Mouse (Mus musculus) cerebellum, postnatal 25 days (tissue): ENCODE measurements around the gene Orc3.

ENCODE experiments used
- DNase-seq, 2 experiments: peaks; one replicate each; pipeline ENCODE4 v3.0.0; 2021; ENCODE audit warnings: mixed read lengths in 2 of 2

Gene Orc3

DNA sequence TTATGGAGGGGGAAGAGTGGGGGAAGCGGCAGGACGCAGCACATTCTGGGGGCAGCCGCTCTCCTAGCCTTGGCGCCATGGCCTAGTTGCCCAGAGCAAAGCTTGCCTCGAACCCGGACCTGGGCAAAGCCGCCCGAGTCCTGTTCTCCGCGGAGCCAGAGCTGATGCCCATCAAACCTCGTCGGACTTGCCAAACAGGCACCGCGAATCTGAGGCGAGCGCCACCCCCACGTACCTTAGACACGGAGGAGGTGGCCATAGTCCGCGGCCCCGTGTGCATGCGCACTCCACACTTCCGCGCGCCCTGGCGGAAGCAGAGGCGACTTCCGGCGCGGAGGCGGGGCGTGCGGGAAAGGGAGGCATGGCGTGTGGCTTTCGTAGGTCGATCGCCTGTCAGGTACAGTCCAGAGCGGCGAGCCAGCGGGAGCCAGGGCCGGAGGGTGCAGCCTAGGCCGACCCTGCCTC, at the start of gene Orc3, which contains the start of gene Rars2:
Gene Orc3 (minus strand): TSS at position 315 of the 465 bp plus-strand sequence.
Gene Rars2 (plus strand): TSS at position 328 of the 465 bp plus-strand sequence.
- peak; percentile 95 to 97 for DNase-seq

DNA sequence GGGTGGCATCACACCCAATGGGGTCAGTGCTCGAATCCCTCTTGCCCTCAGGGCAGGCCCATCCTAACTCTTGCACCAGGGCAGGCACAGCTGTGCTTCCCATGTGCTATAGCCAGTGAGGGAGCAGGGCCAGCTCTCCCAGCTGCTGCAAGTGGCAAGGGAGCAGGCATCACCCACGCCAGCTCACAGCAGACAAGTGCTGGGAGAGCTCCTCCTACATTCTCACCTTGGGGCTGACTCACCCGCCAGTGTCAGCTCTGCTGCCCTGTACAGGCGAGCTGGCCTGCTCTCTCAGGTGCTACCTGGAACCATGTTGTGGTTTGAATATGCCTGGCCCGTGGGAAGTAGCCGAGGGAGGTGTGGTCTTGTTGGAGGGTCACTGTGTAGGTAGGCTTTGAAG, 47.2 kb upstream of the Orc3 start:
- no peak for DNase-seq

DNA sequence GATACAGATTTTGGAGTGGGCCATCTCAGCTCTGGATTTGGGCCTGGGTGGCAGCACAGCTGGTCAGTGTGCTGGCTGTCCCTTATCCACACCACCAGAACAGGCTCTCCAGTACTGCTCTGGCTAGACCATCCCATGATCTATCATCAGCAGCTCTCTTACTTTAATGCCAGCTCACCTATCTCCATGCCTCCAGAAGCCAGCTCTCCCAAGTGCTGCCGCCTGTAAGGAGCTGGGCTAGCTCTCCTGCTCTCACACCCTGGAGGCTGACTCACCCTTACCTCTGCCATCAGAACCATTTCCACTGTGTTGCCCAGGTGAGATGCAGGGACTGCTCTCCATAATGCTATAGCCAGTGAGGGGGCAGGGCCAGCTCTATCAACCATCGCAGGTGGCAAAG, 46.8 kb upstream of the Orc3 start:
- no peak for DNase-seq

DNA sequence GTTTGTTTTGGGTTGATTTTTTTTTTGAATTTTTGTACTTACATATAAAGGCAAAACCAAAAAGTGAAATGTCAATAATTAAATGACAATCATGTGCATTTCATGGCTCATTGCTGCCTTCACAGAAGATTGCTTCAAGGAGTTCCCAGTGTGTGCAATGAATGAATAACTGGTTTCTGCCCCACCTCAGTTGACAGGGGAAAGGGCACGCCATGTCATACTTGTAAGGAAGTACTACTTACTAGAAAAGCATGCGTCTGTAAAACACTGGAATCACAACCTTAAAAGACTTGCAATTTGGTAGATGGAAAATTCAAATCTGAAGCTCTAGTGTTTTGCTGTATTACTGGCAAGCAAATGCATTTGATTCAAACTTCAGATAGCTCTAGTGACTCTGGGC, 44.3 kb upstream of the Orc3 start:
- DNase-seq = no peak

DNA sequence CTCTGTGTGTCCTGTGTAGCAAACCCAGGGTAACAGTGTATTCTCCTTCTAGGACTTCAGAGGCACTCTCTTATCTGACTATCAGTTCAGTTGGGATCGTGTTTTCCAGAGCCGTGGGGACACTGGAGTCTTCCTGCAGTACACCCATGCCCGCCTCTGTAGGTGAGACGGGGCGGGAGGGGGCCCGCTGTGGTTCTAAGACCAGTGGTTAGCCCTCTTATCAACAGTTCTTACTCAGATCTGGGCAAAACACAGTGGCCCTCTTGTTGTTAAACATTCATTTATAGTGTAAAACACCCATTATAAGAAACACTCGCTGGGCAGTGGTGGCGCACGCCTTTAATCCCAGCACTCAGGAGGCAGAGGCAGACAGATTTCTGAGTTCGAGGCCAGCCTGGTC, 41.4 kb upstream of the Orc3 start:
- DNase-seq = no peak

DNA sequence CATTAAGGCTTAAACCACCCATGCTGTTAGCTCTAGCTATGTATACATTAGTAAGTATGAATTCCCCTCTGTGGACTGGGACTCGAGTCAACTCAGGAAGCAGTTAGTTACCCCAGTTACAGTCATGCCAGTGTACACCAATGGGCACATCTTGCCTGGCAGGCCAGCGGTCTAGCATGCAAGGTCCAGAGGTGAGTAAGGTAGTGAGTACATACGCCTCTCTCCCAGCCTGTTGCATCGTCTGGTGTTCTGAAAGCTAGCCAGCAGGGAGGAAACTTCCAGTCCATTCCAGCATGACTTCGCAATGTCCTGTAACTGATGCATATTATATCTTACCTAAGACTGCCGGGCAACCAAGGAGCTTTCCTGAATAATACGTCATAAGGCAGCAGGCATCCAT, 38.4 kb upstream of the Orc3 start:
- no peak for DNase-seq

DNA sequence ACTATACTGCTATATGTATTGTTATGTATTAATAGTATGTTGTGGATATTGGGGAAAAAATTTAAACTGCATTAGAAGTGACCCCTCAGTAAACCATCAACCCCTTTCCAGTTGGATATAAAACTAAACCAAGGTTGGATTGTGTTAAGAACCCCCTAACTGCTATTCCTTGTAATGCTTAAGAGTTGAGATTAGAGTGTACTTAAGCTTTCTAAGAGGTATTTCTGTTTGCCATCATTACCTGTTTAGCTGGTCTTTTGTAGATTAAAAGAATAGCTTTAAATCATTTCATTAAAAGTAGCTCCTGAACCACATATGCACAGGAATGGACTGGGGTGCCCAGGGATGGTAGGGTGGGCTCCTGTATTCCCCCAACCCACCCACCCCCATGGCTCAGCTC, 30.0 kb upstream of the Orc3 start:
- DNase-seq = no peak

DNA sequence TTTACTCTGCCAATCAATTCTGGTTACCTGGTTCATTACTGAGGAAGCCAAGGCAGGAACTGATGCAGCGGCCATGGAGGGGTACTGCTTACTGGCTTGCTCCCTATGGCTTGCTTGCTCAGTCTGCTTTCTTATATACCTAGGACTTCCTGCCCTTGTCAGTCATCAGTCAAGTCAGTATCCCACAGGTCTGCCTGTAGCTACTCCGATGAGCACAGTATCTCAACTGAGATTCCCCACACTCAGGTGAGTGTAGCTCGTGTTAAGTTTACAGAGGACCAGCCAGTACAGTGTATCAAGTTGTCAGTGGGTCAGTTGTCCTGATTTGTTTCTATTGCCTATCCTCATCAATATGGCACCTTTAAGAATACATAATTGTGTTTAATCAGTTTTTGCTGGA, 26.0 kb upstream of the Orc3 start:
- no peak for DNase-seq

DNA sequence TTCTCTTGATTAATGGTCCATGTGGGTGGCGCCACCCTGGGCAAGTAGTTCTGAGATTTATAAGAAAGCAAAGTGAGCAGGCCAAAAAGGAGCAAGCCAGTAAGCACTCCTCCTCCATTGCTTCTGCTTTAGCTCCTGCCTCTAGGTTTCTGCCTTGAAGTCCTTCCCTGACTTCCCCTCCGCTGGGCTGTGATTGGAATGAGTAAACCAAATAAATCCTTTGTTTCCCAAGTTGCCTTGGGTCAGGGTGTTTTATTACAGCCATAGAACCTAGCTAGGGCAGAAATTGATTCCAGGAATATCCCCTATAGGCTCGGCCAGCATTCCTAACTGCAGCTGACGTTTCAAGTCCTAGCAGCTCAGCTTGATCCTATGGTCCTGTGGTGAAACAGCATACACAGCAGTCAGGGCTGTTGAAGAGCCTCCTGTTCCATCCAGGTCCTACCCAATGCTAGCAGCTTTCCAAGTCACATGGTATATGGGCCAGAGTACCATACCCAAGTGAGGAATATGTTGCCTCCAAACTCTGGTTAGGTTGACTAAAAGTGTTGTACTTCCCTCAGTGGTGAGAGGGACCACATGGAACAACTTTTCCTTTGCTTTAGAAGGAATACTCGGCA, 25.1 kb upstream of the Orc3 start:
- DNase-seq = no peak

DNA sequence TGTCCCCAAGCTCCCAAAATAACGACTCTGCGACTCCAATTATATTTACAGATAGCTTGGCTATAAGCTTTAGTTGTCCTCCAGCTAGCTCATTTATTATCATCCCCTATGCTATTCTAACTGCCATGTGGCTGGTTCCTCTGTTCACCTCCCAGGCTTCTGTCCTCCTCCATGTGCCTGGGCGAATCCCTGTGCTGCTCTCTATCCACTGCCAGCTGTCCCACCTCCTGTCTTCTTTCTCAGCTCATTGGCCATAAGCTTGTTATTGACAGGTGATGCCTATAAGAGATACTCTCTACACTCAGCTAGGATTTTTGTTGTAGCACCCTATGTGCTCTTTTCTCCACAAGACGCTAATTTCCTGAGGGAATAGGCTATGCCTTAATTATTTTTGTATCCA, 23.1 kb upstream of the Orc3 start:
- DNase-seq = no peak

DNA sequence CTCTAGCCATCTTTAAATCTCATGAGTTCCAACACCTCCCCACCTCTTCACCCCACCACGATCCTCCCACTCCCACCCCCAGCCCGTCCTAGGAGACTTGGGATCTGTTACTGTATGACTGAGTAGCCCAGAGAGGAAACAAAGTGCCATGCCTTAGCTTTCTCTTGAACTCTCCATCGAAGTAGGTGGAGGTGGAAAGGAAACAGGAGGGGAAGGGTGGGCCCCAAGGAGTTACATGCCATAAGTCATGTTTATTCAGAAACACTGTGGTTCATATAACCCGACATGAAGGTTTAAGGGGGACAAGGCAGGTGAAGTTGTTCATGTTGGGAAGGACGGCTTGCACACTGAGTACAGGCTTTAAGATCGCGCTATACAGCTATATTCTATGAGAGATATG, 22.6 kb upstream of the Orc3 start:
- no peak for DNase-seq

DNA sequence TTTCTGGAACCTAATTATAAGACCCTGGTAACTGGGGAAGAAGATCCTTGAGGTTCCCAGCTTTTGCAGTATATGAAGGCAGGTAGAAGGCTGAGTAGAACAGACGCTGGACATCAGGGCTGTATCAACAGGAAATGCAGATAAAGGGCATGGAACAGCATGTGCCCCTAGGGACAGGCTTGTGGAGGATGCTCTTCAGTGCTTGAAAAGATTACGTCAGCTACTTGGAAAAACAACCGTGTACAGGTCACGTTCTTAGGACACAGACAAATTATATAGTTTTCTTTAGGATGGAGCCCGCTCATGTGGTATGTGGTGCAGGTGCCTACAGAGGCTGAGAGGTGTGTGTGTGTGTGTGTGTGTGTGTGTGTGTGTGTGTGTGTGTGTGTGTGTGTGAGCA, 21.3 kb upstream of the Orc3 start:
- no peak for DNase-seq

DNA sequence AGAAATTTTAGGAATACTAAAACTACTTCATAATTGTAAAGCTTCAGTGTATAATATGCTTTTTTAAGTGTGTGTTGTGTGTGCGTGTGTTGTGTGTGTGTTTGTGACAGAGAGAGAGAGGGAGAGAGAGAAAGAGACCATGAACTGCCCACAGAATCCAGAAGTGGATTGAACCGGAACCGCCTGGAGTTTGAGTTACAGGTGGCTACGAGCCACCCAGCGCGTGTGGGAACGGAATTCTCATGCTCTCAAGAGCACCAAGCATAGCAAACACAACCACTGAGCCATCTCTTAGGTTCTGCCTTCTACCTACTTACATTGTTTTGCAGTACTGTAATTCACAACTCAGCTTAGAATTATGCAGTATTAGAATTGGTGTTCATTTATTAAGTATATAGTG, 19.4 kb upstream of the Orc3 start:
- DNase-seq = no peak

DNA sequence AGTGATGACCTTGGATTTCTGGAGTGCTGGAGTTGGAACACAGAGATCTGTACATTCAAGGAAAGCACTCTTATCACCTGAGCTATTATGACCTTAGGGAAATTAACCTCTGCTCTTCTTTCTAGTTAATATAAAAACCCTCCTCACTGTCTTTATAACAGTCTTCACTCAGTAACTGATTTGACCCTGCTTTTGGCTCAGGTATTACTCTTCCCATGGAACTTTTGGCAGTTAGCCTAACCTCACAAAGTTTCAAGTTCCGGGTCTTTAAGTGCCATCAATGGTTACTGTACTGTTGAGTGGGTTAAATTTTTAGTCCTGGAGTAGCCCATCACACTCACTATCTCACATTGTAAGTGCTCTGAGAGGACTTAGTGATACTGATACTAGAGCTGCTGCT, 15.2 kb upstream of the Orc3 start:
- DNase-seq = no peak

DNA sequence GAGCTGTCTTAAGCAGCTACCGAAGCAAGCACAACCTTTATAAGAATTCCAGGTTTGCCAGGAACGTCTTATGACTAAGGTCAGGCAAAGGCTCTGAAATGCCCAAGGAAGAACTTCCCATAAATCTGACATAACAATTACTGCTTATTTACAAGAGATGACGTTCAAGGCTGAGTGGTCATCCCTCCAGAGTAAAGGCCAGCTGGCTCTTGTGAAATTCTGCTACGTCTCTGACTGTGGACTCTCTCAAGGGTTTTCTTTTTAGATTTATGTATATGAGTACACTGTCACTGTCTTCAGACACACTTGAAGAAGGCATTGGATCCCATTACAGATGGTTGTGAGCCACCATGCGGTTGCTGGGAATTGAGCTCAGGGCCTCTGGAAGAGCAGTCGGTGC, 11.7 kb upstream of the Orc3 start:
- no peak for DNase-seq

DNA sequence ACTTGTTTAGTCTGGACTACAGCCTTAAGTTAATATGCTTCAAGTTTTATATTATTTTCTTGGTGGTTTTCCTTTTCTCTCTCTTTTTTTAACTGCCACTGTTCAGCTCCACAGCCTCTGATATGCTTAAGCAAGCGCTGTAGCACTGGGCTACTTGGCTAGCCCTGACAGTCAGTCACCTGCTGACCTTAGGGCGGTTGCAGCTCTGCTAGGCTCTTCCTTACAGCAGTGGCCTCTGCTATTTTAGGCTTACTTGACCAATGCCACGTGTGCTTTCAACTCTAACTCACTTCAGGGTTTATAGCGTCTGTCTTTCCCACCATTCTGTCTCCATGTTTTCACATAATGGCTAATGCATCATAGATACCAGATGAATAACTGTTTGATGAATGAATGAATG, 10.8 kb upstream of the Orc3 start:
- DNase-seq = no peak

DNA sequence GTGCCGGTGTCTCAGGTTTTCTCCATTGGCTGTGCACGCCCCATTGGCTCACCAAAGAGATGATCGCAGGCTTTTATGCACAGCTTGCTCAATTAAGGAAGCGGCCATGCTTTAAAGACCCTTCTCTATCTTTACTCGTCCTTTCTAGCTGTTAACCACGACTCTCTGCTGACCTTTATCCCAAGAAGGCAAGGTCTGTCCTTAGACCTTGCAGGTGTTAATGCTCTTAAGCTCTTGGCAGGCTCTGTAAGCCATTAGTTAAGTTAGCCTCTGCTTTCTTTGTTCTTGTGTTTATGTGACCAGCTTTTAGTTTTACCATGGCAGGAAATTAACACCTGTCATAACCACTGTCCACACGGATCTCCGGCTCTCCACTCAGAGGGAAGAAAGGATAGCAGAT, 1.4 kb upstream of the Orc3 start:
- no peak for DNase-seq

DNA sequence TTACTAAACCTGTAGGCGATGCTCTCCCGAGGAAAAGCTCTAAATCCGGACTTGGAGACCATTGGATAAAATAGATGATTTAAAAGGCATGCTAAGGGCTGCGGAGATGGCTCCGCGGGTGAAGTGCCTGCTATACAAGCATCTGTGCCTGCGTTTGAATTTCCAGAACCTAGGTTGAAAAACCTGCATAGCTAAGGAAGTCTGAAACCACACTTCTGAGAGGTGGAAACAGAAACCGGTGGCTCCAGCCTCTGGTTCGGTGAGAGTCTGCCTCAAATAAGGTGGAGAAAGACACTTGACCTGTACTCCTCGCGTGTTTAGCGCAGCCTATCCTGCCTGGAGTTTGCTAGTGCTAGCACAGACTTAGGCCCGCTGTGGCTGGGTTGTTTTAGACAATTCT, 559 bp upstream of the Orc3 start:
- peak; percentile 50 to 54 for DNase-seq

DNA sequence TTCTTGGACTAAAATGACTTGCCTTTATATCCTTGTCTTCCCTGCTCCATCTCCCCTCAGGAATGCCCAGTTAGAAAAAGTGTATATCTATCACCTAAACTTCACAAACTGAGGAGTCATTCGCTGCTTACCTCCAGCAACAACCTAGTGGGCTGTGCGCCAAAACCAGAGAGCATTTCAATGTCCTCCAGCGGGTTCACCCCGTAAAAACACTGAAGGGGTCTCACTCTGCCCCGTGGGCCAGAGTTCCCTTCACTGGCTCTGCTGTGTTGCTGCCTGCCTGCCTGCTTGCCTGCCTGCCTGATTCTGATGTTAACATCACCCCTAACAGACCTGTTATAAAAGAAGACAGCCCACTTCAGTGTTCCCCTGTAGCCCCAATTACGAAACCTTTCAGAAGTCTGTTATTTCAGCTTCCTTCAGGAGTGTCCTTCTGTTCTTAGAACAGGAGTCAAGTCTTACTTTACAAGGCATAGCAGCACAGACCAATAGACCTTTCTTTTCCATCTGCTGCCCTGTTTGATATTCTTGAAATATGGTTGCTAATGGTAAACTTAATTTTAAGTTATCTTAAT, 1.1 kb downstream of the Orc3 start:
- DNase-seq = peak; percentile 23 to 56

DNA sequence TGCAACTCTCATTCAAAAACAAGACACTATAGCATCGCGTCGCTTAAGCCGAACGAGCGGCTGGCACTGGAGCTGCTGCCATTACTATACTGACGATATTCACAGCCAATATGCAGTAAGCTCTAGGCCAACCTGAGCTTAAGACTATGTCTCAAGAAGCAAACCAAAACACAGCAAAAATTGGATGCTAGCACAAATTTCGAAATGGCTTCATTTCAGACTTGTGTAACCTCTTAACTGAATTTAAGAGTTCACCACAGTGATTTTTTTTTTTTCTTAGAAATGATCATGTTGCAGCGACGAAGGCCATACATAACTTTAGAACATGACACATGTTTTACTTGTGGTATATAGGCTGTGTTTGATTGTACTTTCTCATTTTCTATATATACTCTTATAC, 8.1 kb downstream of the Orc3 start:
- no peak for DNase-seq

DNA sequence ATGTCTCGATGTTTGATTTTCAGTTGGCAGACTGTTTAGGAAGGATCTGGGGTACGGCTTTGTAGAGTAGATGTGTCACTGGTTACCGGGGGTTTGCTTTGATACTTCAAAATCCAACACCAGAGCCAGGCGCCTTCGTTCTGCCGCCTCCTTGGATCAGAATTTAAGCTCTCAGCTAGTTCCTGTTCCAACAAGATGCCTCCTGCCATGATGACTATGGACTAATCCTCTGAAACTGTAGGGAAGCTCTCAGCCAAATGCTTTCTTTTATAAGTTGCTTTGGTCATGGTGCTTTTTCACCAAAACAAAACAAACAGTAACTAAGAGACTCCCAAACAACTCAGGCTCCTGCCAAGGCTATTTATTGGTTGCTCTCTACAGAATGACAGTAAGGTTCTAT, 11.6 kb downstream of the Orc3 start:
- DNase-seq = no peak

DNA sequence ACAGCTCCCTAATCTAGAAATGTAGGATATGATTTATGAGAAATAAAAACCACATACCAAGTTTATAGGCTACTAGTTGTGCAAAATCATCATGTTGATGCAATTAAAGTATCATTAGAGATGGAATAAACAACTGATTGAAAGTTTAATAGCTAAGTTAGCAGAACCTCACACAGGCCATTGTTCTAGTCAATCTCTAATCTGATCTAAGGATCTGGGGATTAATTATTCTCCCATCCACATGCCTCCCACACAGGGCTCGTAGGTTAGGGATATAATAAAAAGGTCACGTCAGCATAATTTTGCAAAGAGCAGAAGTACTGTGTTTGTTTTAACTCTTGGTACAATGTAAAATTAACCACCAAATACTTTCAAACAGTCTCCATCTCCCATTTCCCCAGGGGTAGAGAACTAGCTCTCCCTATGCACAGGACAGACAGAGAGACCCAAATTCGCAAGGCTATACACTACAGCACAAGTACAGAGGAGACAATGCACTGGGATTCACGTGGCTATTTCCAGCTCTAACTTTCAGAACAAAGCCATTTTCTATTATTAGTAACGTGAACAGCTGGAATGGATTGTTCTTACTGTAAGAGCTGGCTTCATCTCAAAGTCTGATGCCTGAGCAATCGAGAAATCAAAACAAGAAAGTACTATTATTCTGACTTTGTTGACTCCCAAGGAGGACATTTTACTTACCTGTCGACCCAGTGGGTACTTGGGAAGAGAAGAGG, 29.7 kb downstream of the Orc3 start:
- DNase-seq = no peak

DNA sequence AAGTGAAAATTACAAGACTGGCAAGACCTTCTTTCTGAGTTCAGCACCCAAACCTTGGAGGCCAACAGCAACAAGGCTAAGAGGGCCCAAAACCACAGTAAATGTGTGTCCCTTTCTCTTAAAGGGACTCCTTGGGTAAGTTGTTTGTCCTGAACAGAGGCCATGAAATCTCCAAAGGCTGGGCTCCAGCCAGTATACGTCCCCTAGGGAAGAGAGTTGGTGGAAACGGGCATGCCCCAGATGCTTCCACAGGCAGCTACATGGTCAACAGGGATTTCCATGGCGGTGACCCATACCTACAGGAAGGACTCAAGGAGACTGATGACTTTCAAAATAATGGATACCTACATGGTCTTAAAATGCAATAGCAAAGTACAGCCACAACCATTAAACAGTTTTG, 31.3 kb downstream of the Orc3 start:
- DNase-seq = no peak

DNA sequence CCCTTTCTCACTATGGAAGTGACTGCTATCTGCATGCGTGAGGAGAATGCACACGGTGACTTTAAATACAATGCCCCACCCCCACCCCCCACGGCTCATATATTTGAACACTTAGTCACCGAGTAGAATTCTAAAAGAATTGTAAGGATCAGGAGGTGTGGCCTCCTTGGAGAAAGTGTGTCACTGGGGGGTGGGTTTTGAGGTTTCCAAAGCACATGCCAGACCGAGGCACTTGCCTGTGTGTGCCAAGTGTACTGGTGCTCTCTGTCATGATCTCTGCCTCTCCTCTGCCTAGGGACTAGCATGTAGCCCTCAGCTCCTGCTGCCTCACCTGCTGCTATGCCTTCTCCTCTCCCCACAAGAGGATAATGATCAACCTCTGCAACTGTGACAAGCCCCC, 32.3 kb downstream of the Orc3 start:
- DNase-seq = no peak

DNA sequence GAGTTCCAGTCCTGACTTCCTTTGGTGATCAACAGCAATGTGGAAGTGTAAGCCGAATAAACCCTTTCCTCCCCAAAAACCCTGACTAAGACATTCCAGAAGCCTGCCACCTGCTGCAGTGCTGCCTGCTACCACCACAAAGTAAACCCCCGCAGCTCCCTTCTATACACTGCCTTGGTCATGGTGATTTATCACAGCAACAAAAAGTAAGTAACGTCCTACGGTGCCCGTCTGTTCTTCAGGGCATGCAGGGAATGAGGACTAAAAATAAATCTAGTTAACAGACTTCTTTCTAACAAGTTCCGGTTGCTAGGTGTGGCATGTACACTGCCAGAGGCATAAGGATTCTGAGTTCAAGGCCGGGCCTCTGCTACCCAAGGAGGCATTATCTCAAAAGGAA, 32.8 kb downstream of the Orc3 start:
- no peak for DNase-seq
